Mouse (Mus musculus): ENCODE results near the gene Hemgn. TPM values are rescaled to one million over a fixed set of nuclear protein-coding genes. Genes with fewer than 3 reads are reported as not detected.

The Hemgn gene
- total and polyA plus RNA-seq, 2 experiments from 2014 or later, result 0.37 TPM; not detected in 1

DNA sequence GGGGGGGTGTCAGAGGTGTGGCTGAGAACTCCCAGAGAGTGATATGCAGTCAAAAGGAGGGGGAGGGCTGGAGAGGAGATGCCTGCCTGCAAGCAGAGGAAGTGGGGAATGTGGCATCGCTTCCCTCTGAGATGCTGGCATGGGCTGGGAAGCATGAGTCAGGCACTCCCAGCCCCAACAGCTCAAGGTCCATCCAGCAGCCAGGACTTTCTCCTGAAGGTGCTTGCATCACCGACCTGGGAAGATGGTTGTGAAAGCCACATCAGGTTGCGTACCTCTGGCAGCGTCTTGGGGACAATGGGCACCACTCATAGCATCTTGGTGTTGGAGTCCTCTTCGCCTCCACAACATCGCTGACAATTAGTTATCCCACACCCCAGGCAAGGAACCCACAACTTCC lies 42.9 kb downstream of the Hemgn start:
- H3K36me3 ChIP-seq (replicated peaks; ENCODE audit: control insufficient read depth, insufficient read depth, low read length), result no peaks in the 10 kb centered on the region
- ATAC-seq (ENCODE audit: insufficient read depth, low read depth) (no peak), DNase-seq (ENCODE audit: low spot score) (no peak)
- TF ChIP-seq EP300 (IDR thresholded peaks at IDR 0.05; ENCODE audit: low read depth) (no peak), CTCF (IDR thresholded peaks at IDR 0.05; ENCODE audit: low read depth) (no peak)
- no peak overlapping the region for H3K4me2 ChIP-seq (ENCODE audit: low read depth, low read length)
- 37% methylated on average over 6 of the region's 6 CpGs for WGBS
- H3K9me3 ChIP-seq (replicated peaks; ENCODE audit: control insufficient read depth, low read length), result no peaks in the 10 kb centered on the region
- no peak overlapping the region for H3K4me3 ChIP-seq (ENCODE audit: low read depth, low read length)
- 0 out of 2 replicates have a peak, but pooled peaks cover 7% of the 10 kb centered on the region for H3K4me1 ChIP-seq (ENCODE audit: control insufficient read depth, insufficient read depth)
- H3K27ac ChIP-seq (ENCODE audit: low read depth), result no peak overlapping the region
- H3K9ac ChIP-seq (replicated peaks; ENCODE audit: low read depth, low read length), result no peak overlapping the region
- 0 out of 2 replicates have a peak, but pooled peaks cover 7% of the 10 kb centered on the region for H3K27me3 ChIP-seq (ENCODE audit: control insufficient read depth, insufficient read depth, low read length)

- no peak for TF ChIP-seq EP300 (IDR thresholded peaks at IDR 0.05; ENCODE audit: low read depth)
- peak; percentile 14; the same call in 1 of the 2 replicates for TF ChIP-seq CTCF (IDR thresholded peaks at IDR 0.05; ENCODE audit: low read depth)
- no peaks in the 10 kb centered on the region for H3K9me3 ChIP-seq (replicated peaks; ENCODE audit: control insufficient read depth, low read length)
- H3K27me3 ChIP-seq (ENCODE audit: control insufficient read depth, insufficient read depth, low read length), result 0 out of 2 replicates have a peak, but pooled peaks cover 11% of the 10 kb centered on the region
- ATAC-seq (ENCODE audit: insufficient read depth, low read depth) (no peak), DNase-seq (ENCODE audit: low spot score) (no peak)
- no peak overlapping the region for H3K4me3 ChIP-seq (ENCODE audit: low read depth, low read length)
- 0 out of 2 replicates have a peak, but pooled peaks cover 4% of the 10 kb centered on the region for H3K4me1 ChIP-seq (ENCODE audit: control insufficient read depth, insufficient read depth)
- H3K36me3 ChIP-seq (replicated peaks; ENCODE audit: control insufficient read depth, insufficient read depth, low read length), result no peaks in the 10 kb centered on the region
- WGBS, result 58% methylated on average over 4 of the region's 4 CpGs
- H3K9ac ChIP-seq (replicated peaks; ENCODE audit: low read depth, low read length), result no peak overlapping the region
- no peak overlapping the region for H3K27ac ChIP-seq (ENCODE audit: low read depth)
- H3K4me2 ChIP-seq (ENCODE audit: low read depth, low read length), result no peak overlapping the region
Measured at GRCm38 (mm10) chr4:46369070-46369469, 44.2 kb downstream of the Hemgn start.

- H3K27ac ChIP-seq (ENCODE audit: low read depth), result no peak overlapping the region
- no peak overlapping the region for H3K4me2 ChIP-seq (ENCODE audit: low read depth, low read length)
- H3K9me3 ChIP-seq (replicated peaks; ENCODE audit: control insufficient read depth, low read length), result no peaks in the 10 kb centered on the region
- ATAC-seq (ENCODE audit: insufficient read depth, low read depth), result no peak
- no peaks in the 10 kb centered on the region for H3K36me3 ChIP-seq (replicated peaks; ENCODE audit: control insufficient read depth, insufficient read depth, low read length)
- H3K27me3 ChIP-seq (ENCODE audit: control insufficient read depth, insufficient read depth, low read length), result 0 out of 2 replicates have a peak, but pooled peaks cover 11% of the 10 kb centered on the region
- H3K9ac ChIP-seq (replicated peaks; ENCODE audit: low read depth, low read length), result no peak overlapping the region
- TF ChIP-seq EP300 (IDR thresholded peaks at IDR 0.05; ENCODE audit: low read depth) (no peak), CTCF (IDR thresholded peaks at IDR 0.05; ENCODE audit: low read depth) (no peak)
- no peak for DNase-seq (ENCODE audit: low spot score)
- WGBS, result 10% methylated on average over 12 of the region's 12 CpGs
- 0 out of 2 replicates have a peak, but pooled peaks cover 4% of the 10 kb centered on the region for H3K4me1 ChIP-seq (ENCODE audit: control insufficient read depth, insufficient read depth)
- no peak overlapping the region for H3K4me3 ChIP-seq (ENCODE audit: low read depth, low read length)
Measured at GRCm38 (mm10) chr4:46367487-46367959, 45.8 kb downstream of the Hemgn start.

GRCm38 (mm10) chr4:46364360-46364759 lies 48.9 kb downstream of the Hemgn start:
- DNase-seq (ENCODE audit: low spot score) (no peak), ATAC-seq (ENCODE audit: insufficient read depth, low read depth) (no peak)
- H3K27me3 ChIP-seq (ENCODE audit: control insufficient read depth, insufficient read depth, low read length), result 0 out of 2 replicates have a peak, but pooled peaks cover 7% of the 10 kb centered on the region
- H3K9ac ChIP-seq (replicated peaks; ENCODE audit: low read depth, low read length), result no peak overlapping the region
- no peak overlapping the region for H3K4me2 ChIP-seq (ENCODE audit: low read depth, low read length)
- no peak overlapping the region for H3K27ac ChIP-seq (ENCODE audit: low read depth)
- WGBS, result 59% methylated on average over 2 of the region's 2 CpGs
- no peaks in the 10 kb centered on the region for H3K4me1 ChIP-seq (ENCODE audit: control insufficient read depth, insufficient read depth)
- TF ChIP-seq CTCF (IDR thresholded peaks at IDR 0.05; ENCODE audit: low read depth), result peak; percentile 11; the same call in 1 of the 2 replicates
- TF ChIP-seq EP300 (IDR thresholded peaks at IDR 0.05; ENCODE audit: low read depth), result no peak
- no peaks in the 10 kb centered on the region for H3K9me3 ChIP-seq (replicated peaks; ENCODE audit: control insufficient read depth, low read length)
- no peak overlapping the region for H3K4me3 ChIP-seq (ENCODE audit: low read depth, low read length)
- no peaks in the 10 kb centered on the region for H3K36me3 ChIP-seq (replicated peaks; ENCODE audit: control insufficient read depth, insufficient read depth, low read length)

- DNase-seq (ENCODE audit: low spot score) (no peak), ATAC-seq (ENCODE audit: insufficient read depth, low read depth) (peak; percentile 30; the same call in 1 of the 2 replicates)
- H3K4me1 ChIP-seq (ENCODE audit: control insufficient read depth, insufficient read depth), result no peaks in the 10 kb centered on the region
- H3K9me3 ChIP-seq (replicated peaks; ENCODE audit: control insufficient read depth, low read length), result no peaks in the 10 kb centered on the region
- H3K4me3 ChIP-seq (ENCODE audit: low read depth, low read length), result no peak overlapping the region
- H3K9ac ChIP-seq (replicated peaks; ENCODE audit: low read depth, low read length), result no peak overlapping the region
- H3K4me2 ChIP-seq (ENCODE audit: low read depth, low read length), result no peak overlapping the region
- 0 out of 2 replicates have a peak, but pooled peaks cover 7% of the 10 kb centered on the region for H3K27me3 ChIP-seq (ENCODE audit: control insufficient read depth, insufficient read depth, low read length)
- H3K27ac ChIP-seq (ENCODE audit: low read depth), result no peak overlapping the region
- TF ChIP-seq CTCF (IDR thresholded peaks at IDR 0.05; ENCODE audit: low read depth) (no peak), EP300 (IDR thresholded peaks at IDR 0.05; ENCODE audit: low read depth) (no peak)
- 24% methylated on average over 5 of the region's 5 CpGs for WGBS
- H3K36me3 ChIP-seq (replicated peaks; ENCODE audit: control insufficient read depth, insufficient read depth, low read length), result no peaks in the 10 kb centered on the region
Measured at GRCm38 (mm10) chr4:46361258-46361657, 52.0 kb downstream of the Hemgn start.
